Mouse (Mus musculus) heart, postnatal 36 days (tissue): ENCODE measurements around the gene Cd320. TPM values are rescaled to one million over a fixed set of nuclear protein-coding genes. Genes with fewer than 3 reads are reported as not detected.
"Not testable (repeated sequence)": the region's sequence is repeated elsewhere in the genome, so short reads cannot be mapped to it uniquely, and the experiment has no call there.

Experiments used
- DNase-seq, 2 experiments: peaks; one replicate each; pipeline ENCODE4 v3.0.0; 2021 to 2022
- intact Hi-C: fragments of 180-260 bp; cut with DNase I; formaldehyde crosslinking; loops from one replicate; pipeline ENCODE4 v1.15.1; 2025
- total RNA-seq, 2 experiments: library from RNA; stranded (reverse); gene quantifications; 2 replicates each; pipeline ENCODE4 v1.2.3; 2021

Cd320 gene
- total RNA-seq, 2 experiments from 2014 or later: 28.6 to 34.6 TPM

DNA sequence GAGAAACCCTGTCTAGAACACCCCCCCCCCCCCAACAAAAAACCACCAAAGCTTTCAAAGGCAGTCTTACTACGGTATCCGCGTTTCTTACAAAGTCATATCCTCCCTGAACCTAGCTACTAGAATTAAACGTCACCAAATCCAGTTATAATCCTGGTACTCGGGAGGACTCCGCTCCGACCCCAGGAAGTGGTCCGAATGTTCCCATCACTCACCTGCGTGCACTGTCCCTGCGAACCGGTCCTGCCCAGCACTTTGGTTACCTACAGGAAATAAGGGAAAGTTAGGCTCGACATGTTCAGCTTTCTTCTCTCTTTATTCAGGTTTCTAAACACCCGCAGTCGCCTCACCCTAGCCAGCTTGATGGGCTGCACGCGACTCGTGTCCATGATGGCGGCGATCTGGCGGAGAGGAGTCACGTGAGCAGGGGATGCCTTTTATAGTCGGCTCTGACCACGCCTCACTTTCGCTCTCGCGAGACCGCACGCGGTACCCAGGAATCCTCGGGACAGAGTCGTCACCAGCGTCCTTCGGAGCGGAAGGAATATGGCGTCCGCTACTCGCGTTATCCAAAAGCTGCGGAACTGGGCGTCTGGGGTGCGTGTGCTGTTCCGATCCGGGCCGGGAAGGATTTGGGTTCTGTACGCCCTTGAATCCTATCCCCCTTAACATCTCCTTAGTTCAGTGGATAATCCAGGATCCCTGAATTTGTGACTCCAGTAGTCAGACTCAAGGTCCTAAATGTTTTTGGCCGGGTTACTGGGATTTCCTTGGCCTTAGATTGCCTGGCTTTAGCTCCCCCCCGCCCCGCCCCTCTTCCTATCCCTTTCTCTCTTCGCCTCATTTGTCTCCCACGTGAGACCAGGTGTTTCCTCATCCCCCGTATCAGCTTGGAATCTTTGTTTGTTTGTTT lies 18.6 kb upstream of the Cd320 start, which contains the start of the genes Rps28 and Ndufa7:
Gene Rps28, minus strand, starts transcription at position 479 of the 913 bp plus-strand sequence.
Gene Ndufa7, plus strand, starts transcription at position 489 of the 913 bp plus-strand sequence.
- intact Hi-C loops: loop anchor here (2.0 kb wide), 1 partner anchor 14 kb away; the partner anchor contains the start of gene Kank3
- DNase-seq: peak; percentile 99

DNA sequence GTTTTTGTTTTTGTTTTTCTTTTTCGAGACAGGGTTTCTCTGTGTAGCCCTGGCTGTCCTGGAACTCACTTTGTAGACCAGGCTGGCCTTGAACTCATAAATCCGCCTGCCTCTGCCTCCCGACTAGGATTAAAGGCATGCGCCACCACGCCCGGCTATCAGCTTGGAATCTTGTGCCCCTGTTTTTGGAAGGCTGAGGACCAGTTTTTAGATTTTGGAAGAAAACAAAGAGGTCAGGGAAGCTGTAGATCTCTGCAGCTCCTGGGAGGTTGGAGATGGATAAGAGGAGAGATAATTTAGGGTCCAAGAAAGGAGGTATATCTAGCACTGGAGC lies 17.9 kb upstream of the Cd320 start:
- DNase-seq: not testable (repeated sequence)
- intact Hi-C loops: loop anchor here (2.0 kb wide), 1 partner anchor 14 kb away; the partner anchor contains the start of gene Kank3

DNA sequence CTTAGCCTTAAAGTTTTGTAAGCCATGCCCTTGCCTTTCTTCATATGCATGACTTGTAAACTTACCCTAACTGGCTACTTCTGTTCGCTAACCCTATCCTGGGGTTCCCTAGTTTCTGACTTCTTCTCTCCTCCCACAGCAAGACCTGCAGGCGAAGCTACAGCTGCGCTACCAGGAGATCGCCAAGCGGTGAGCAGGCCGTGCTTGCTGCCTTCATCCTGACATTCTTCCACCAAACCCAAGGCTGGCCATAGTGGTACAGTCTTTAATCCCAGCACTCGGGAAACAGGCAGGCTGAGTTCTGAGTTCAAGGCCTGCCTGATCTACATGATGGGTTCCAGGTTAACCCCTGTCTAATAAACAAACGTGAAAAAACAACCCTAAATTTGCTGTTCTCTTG lies 17.4 kb upstream of the Cd320 start:
- no peak for DNase-seq
- intact Hi-C loops: loop anchor here (2.0 kb wide), 1 partner anchor 15 kb away; the partner anchor contains the start of gene Kank3

DNA sequence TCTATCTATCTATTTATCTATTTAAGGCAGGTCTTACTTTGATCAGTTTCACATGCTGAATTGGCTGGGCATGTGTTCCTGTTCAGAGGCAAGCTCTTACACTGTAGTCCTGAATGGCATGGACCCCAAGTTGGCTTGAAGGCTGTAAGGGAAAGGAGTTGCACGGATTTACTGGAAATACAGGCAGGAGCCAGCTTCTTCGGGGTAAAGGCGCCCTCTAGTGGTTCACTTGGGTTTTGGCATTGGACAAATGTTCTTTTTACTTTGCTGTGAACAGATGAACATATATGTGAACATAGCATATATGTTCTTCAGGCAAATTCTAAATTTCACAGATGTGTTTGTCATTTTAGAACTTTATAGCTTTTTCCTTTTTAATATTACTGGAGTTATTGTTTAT lies 16.0 kb upstream of the Cd320 start:
- peak; percentile 73 to 75 for DNase-seq
- intact Hi-C loops: loop anchor here (2.0 kb wide), 1 partner anchor 388 kb away; no protein-coding TSS in a partner anchor

DNA sequence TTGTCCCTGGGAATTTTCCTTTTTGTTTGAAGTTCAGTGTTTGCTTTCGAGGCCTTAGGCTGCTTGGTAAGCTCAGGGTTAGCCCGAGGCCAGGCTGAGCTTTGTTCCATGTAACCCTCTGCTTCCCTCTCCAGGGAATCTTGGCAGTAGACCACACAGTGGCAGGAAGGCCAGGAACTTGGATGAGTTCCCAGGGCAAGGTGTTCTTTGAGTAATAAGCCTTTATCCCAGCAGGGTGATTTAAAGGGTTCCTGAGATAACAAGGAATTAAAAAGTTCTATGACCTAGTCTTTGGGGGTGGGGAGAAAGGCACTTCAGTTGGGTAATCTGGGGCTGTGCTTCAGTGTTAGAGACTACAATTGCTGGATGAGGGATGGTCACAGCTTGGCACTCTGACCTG lies 14.0 kb upstream of the Cd320 start:
- DNase-seq: peak; percentile 71 to 74
- intact Hi-C loops: no loop called here

DNA sequence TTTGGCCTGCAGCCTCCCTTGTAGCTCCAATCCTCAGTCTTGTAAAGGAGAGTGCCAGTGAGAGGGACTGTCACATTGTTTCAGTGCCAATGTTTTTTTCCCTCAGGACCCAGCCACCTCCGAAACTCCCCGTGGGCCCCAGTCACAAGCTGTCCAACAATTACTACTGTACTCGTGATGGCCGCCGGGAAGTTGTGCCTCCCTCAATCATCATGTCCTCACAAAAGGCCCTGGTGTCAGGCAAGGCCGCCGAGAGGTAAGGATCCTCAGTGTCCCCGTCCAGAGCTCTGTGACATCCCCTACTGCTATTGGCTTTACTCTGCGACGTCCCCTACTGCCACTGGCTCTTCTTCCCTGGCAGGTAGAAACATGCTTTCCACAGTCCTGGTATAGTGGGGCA lies 13.3 kb upstream of the Cd320 start:
- intact Hi-C loops: no loop called here
- no peak for DNase-seq

DNA sequence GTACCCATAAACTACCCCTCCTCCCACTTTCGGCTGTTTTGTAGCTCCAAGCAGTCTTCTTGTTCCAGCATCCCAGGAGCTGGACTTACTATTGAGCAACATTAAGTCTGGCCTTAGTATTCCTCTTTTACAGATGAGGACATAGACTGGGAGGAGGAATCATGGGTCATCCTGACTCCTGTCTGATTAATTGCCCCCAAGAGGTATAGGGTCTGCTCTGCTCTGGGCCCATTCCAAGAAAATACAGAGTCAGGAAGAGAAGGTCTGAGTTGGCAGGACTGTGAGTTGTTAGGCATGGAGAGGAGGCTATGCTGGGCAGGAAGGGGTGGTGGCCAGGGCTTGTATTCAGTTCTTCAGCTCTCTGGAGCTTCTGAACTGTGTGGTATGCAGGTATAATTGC lies 1.3 kb downstream of the Cd320 start:
- intact Hi-C loops: loop anchor here (2.0 kb wide), 1 partner anchor 47 kb away; the partner anchor contains the start of gene Kifc1

DNA sequence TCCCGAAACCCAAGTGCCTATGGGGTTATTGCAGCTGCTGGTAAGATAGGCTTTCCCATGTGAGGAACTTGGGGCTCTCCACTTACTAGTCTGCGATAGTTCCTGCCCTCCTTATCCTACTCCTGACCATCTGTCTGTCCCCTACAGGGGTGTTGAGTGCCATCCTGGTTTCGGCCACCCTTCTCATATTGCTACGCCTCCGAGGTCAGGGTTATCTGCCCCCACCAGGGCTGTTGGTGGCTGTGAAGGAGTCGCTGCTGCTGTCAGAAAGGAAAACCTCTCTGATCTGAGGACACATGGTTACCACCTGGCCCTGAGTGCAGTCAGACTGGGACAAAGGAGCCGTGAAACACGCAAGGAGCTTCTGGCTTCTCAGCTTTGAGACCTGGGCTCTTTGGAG lies 5.2 kb downstream of the Cd320 start:
- intact Hi-C loops: no loop called here
- DNase-seq: no peak

More for the DNA sequence above, 1.3 kb downstream of the Cd320 start:
- DNase-seq: no peak

DNA sequence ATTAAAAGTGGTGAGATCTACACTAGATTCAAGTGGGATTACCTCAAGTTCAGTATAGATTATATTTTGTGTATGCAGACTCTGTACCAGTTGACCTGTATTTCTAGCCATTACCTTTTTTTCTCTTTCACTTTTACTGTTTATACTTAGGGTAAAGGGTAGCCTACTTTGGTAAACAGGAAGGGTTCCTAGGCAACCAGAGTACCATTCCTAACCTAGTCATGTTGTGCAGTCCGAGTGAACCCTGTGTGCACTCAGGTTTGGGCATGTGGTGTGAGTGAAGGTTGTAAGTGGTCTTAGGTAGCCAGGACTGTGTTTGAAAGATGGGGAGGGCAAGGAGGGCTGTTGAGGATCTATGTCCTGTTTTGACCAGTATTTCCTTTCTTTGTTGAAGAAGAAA lies 8.4 kb downstream of the Cd320 start:
- intact Hi-C loops: no loop called here
- no peak for DNase-seq

DNA sequence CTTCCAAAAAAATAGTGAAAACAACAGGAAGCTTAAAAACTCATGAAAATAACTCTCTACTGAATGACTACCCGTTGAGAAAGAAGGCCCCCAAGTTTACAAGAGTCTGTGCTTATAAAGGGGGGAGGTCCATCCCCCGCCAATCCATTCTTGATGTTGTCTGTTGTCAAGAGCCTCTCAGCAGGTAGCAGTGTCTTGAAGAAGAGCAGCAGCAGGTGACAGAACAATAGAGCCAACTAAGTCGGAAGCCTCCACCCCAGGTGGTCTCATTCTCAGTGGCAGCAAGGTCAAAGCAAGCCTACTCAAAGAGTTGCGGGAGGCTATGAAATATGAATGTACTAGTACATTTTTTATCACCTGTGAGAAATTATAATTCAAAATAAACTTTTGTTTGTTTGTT lies 14.9 kb downstream of the Cd320 start:
- no peak for DNase-seq
- intact Hi-C loops: no loop called here

DNA sequence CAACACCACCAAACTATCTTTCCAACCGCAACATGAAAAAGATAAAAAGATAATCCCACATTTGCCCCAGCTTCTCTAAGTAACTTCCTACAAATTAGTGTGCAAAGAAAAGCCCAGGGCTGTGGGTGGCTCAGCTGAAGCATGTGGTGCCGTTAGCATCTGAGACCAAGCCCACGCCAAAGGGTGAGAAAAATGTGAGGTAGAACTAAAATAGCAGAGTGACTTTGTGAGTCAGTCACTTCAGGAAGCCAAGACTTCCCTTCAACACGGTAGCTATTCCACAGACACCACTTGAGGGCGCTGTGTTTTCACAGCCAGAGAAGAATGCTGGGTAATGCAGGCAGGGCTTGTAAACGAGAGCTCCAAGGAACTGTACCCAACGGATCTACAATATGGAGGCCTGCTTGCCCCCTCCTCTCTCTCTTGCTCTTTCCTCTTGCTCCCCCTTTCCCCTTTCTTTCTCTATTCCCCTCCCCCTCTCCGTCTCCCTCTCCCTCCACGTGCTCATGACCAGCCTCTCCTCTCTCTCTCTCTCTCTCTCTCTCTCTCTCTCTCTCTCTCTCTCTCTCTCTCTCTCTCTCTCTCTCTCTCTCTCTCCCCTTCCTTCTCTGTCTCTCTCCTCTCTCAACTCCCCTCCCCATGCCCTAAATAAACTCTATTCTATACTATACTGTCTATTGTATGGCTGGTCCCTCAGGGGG lies 22.6 kb downstream of the Cd320 start:
- intact Hi-C loops: no loop called here
- peak; percentile 13 to 37 for DNase-seq

DNA sequence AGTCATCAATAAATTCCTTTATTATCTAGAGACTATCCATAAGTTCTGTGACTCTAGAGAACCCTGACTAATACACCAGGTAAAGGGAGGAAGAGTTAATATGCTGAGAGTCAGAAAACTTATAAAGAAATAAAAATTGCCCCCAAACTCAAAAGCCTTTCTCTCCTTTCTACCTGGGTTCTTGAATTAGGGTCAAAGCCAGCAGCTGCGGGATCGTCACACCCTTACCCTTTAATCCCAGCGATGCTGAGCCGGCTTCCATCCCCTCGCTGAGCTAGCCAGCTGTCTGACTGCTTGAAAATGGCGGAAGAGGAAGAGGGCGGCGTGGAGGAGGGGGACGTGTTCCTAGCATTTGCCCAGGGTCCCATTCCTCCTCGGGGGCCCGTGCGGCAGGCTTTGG lies 30.6 kb downstream of the Cd320 start, which contains the start of gene Gm7029:
Gene Gm7029, plus strand, starts transcription at position 301 of the 400 bp plus-strand sequence.
- intact Hi-C loops, DNase-seq: not testable (repeated sequence)

DNA sequence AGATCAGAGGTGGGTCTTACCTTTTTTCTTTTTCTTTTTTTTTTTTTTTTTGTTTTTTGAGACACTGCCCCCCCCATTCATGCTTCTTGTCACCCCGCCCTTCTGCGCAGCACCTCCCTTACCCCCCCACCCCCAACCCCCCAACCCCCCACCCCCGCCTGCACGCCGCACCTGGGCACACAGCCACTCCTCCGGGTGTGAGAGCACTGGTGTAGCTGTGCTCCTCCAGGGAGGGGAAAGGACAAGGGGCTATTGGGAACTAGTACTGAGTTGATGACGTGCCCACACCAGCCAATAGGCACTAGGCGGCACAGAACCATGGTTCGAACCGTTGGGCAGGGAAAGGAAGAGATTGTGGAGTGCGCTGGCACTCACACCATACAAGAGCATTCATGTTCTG lies 31.5 kb downstream of the Cd320 start:
- intact Hi-C loops: no loop called here
- peak in 1 of 2 experiments; percentile 12 for DNase-seq

DNA sequence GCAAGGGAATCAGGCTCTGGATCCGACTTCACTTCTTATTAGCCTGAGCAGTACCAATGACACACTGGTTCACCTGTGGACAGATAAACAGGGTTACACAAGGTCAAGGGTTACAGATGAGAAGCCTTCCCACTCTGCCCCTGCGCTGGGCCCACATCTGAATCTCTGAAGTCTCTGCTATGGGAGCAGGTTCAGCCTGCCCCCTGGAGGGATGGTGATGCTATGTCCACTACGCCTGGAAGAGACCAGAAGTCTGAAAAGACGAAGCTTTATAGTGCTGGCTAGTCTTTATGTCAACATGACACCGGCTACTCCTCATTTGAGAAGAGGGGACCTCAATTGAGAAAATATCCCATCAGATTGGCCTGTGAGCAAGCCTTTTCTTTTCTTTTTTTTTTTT lies 32.9 kb downstream of the Cd320 start:
- intact Hi-C loops, DNase-seq: not testable (repeated sequence)

DNA sequence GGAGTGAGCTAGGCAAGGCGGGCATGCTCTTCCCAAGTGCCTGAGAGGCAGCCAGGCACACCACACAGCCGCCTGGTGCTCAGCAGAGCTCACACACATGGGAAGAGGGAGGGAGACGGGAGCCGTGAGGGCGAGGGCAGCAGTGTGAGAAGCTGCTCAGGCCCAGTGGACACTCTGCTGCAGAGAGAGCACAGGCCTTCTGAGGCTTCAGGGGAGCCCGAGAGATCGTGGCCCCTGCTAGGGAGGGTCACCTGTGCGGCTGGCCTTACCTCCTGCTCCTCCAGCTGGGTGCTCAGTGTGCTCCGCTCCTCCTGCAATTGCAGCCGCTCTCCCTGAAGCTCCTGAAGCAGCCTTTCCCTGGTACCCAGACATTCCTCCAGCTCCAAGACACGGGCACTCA lies 41.4 kb downstream of the Cd320 start:
- intact Hi-C loops, DNase-seq: not testable (repeated sequence)

DNA sequence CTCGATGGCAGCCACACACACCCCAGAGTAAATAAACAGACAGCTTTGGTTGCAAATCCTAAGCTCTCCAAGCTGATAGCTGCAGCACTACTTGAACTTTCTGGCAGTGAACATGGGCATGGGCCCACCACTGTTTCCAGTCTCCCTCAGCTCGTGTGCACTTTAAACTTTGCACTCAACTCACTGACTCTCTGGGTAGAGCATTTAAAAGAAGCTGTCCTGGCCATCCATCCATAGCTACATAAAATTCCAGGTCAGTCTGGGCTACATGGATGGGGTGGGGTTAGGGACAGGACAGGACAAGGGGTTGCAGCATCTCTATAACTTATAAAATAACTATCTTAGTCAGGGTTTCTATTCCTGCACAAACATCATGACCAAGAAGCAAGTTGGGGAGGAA lies 44.9 kb downstream of the Cd320 start:
- intact Hi-C loops: not testable (repeated sequence)

DNA sequence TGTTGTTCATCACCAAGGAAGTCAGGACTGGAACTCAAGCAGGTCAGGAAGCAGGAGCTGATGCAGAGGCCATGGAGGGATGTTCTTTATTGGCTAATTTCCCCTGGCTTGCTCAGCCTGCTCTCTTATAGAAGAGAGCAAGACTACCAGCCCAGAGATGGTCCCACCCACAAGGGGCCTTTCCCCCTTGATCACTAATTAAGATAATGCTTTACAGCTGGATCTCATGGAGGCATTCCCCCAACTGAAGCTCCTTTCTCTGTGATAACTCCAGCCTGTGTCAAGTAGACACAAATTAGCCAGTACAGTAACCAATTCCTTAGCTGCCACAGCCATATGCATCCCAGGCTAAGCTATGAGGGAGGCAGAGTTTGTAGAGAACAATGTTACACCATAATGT lies 45.3 kb downstream of the Cd320 start:
- intact Hi-C loops, DNase-seq: not testable (repeated sequence)

More for the DNA sequence above, 44.9 kb downstream of the Cd320 start:
- DNase-seq: not testable (repeated sequence)

DNA sequence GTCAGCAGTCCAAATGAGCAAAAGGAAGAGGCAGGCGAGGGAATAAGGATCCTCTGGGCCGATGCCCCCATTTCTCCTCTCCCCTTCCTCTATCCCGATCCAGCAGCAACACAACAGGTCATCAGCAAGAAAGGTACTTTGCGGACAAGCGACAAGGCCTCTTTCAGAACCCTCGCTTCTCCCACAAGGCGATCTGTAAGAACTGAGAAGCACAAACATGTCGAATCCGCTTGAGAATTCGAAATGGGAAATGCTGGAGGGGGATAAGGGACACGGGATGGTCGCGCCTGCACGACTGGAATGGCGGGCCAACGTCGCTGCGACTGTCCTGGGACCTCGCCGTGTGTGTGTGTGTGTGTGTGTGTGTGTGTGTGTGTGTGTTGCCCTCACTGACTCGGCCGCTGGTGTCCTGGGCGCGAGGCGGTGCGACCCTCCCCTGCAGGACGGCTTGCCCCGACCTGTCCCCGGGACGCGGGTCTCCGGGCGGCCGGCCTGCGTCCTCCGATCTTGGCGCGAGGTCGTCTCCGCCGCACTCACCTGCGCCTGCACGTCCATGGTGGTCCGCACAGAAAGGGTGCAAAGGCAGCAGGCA lies 47.1 kb downstream of the Cd320 start:
- not testable (repeated sequence) for DNase-seq
- intact Hi-C loops: loop anchor here (2.0 to 5.0 kb wide), 2 partner anchors 37 to 45 kb away; partner anchors contain the start of gene Rgl2

DNA sequence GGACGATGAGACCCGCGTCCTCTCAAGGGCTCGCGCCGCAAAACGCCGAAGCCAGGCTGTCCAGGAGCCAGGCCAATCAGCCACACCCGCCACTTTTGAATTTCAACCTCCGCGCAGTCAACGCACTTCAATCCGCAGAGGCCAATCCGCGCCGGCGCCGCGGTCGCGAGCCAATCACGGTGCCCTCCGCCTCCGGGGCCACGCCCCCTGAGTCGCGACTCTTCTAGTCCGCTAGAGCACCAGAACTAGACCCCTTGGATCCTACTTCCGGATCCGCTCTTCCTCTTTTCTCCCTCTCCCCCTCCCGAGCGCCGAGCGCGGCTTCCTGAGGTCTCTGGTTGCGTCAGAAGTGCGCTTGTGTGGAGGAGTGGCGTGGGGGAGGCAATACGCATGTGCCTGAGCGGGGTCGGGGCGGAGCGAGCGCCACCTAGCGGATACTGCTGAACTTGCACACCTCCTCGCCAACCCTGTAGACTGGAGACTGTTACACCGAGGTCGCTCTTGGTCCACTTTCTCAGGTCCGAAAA lies 47.7 kb downstream of the Cd320 start, which contains the start of gene Kifc1:
Gene Kifc1, minus strand, starts transcription at position 129 of the 527 bp plus-strand sequence.
- intact Hi-C loops: loop anchor here (2.0 to 5.0 kb wide), 2 partner anchors 37 to 46 kb away; partner anchors contain the start of gene Rgl2

DNA sequence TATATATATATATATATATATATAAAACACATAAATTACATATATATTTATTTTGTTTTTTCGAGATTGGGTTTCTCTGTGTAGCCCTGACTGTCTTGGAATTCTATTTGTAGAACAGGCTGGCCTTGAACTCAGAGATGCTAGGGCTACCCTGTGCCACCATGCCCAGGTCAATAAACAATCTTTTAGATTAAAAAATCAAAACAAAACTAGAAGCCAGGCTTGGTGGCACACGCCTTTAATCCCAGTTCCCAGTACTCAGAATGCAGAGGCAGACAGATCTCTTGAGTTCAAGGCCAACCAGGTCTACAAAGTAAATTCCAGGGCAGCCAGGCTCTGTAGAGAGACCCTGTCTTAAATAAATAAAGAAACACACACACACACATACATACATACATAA lies 48.5 kb downstream of the Cd320 start:
- DNase-seq: no peak

More for the DNA sequence above, 47.7 kb downstream of the Cd320 start, which contains the start of gene Kifc1:
- peak; percentile 99 for DNase-seq

More for the DNA sequence above, 48.5 kb downstream of the Cd320 start:
- intact Hi-C loops: loop anchor here (2.0 to 5.0 kb wide), 2 partner anchors 36 to 47 kb away; partner anchors contain the start of gene Rgl2
